Mouse (Mus musculus) kidney, postnatal 0 days (tissue): ENCODE measurements at regions not wholly inside any gene's neighbourhood (a gene's known extent, or its start where the extent isn't known, plus 50 kb on each side); places are given as distances from the start of the nearest gene placed in this dataset.

Source experiments
- ATAC-seq: fragments of 200-750 bp; cut with Nextera tagmentation; replicated peaks from 2 replicates; pipeline ENCODE4 v1.8.0; 2017; ENCODE audit warnings: low read depth, moderate number of reproducible peaks, moderate TSS enrichment, moderate library complexity; ENCODE audit not compliant: low FRiP score
- DNase-seq: peaks from one replicate; pipeline ENCODE4 v3.0.0-alpha.2; 2016; ENCODE audit warnings: low spot score
- H3K27ac ChIP-seq: fragments of 300-500 bp; sonication (generic); 2 replicates; pipeline ENCODE4 v1.5.1; 2014; ENCODE audit warnings: mild to moderate bottlenecking
- H3K27me3 ChIP-seq: fragments of 300-500 bp; sonication (generic); 2 replicates; pipeline ENCODE4 v1.6.1; 2014; ENCODE audit warnings: low read length, mixed read lengths; ENCODE audit not compliant: insufficient read depth
- H3K36me3 ChIP-seq: fragments of 300-500 bp; sonication (generic); 2 replicates; pipeline ENCODE4 v1.6.1; 2014; ENCODE audit warnings: low read length, mixed read lengths; ENCODE audit not compliant: insufficient read depth
- H3K4me1 ChIP-seq: fragments of 300-500 bp; sonication (generic); replicated peaks from 2 replicates; pipeline ENCODE4 v1.6.1; 2014; ENCODE audit warnings: antibody characterized with exemption, low read length, mixed read lengths; ENCODE audit not compliant: insufficient read depth
- H3K4me2 ChIP-seq: fragments of 300-500 bp; sonication (generic); 2 replicates; pipeline ENCODE4 v1.6.1; 2014; ENCODE audit warnings: mild to moderate bottlenecking, low read length, moderate library complexity, mixed read lengths
- H3K4me3 ChIP-seq: fragments of 300-500 bp; sonication (generic); replicated peaks from 2 replicates; pipeline ENCODE4 v1.5.1; 2014; ENCODE audit warnings: low read depth, low read length
- H3K9ac ChIP-seq: fragments of 300-500 bp; sonication (generic); 2 replicates; pipeline ENCODE4 v1.6.1; 2014; ENCODE audit warnings: low read depth, low read length
- H3K9me3 ChIP-seq: fragments of 300-500 bp; sonication (generic); replicated peaks from 2 replicates; pipeline ENCODE4 v1.6.1; 2016; ENCODE audit warnings: low read length, inconsistent platforms, mixed read lengths
- CTCF ChIP-seq: IDR thresholded peaks from 2 replicates; pipeline ENCODE4 v1.5.1; 2016; ENCODE audit warnings: antibody characterized with exemption, low read depth, mild to moderate bottlenecking, moderate library complexity
- WGBS: fragments of 180-500 bp; shearing (Covaris S2); extraction: QIAGEN DNeasy Blood & Tissue Kit; methylation state at CpG from one replicate; pipeline ENCODE4 v1.1.7; 2014; 5-methylcytosine and 5-hydroxymethylcytosine counted together

DNA sequence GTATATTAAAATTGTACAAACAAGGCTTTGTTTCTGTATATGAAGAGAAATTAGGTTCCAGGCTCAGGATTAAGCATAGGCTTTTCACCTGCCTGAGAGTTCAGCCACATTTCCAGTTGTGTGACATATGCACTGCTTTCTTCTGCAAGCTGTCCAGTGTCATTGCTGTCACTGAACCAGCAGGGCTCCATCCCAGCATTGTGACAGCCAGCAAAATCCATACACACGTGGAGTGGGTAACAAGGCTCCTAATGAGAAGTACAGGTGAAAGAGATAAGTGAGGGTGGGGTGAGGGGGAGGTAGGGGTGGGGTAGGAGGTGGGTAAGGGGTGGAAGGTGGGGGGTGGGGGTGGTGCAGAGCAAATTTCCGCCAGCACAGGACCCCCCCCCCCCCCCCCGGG, 144.1 kb downstream of the Cd24a start:
- peak overlapping the region; percentile 79 for H3K27ac ChIP-seq
- peaks cover 17% of the 10 kb centered on the region; the same call in 1 of the 2 replicates for H3K4me1 ChIP-seq
- peak overlapping the region; percentile 55; the same call in 1 of the 2 replicates for H3K4me2 ChIP-seq
- DNase-seq, result no peak
- no peak for ATAC-seq
- TF ChIP-seq CTCF, result no peak
- WGBS, result 0% methylated on average over 3 of the region's 3 CpGs
- H3K27me3 ChIP-seq, result no peaks in the 10 kb centered on the region
- H3K9me3 ChIP-seq, result no peaks in the 10 kb centered on the region
- no peaks in the 10 kb centered on the region for H3K36me3 ChIP-seq
- no peak overlapping the region for H3K4me3 ChIP-seq
- no peak overlapping the region for H3K9ac ChIP-seq

DNA sequence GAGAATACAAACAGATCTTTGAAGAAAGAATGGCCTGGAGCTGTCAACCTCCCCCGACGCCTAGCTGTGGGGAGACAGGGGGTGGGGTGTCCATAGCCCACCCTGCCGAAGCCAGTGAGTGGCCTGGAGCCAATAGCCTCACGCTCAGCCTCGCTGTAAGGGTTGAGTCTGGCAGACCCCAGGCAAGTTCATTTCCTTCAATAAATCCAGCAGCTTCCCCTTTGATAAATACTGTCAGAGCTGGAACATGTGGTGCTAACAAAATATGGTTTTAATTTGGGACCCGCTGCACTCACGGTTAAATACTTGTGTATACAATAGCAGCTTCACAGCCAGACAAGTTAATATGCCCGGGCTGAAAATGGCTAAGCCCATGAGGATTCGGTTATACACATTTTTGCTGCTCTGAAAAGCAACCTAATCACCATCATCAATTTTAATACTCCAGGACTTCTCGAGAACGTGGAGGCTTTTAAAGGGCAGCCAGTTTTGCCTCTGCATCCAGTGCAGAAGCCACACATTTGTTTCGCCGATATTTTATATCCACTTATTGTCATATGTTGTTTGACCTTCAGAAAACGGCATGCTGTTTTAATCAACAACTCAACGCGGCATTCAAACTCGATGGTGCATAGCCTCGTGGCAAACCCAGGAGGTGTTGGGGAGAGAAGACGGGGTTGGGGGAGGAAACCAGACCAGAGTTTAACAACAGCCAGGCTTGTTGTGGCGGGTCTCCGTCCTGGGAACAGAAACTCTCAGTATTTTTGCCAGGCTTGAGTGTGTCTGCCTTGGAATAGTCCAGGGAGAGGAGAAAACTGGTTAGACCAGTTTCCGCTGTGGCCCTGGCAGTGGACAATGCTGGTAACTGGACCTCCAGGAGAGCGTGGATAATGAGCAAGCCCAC, 144.9 kb downstream of the Cd24a start:
- peak; percentile 68 for DNase-seq
- H3K9me3 ChIP-seq, result no peaks in the 10 kb centered on the region
- peak; percentile 89 for ATAC-seq
- H3K36me3 ChIP-seq, result no peaks in the 10 kb centered on the region
- H3K27ac ChIP-seq, result peak overlapping the region; percentile 79
- H3K4me1 ChIP-seq, result peaks cover 17% of the 10 kb centered on the region; the same call in 1 of the 2 replicates
- TF ChIP-seq CTCF, result no peak
- peak overlapping the region; percentile 55 for H3K4me2 ChIP-seq
- H3K9ac ChIP-seq, result peak overlapping the region; percentile 45
- 4% methylated on average over 23 of the region's 23 CpGs for WGBS
- peak overlapping the region; percentile 25 for H3K4me3 ChIP-seq
- H3K27me3 ChIP-seq, result no peaks in the 10 kb centered on the region

DNA sequence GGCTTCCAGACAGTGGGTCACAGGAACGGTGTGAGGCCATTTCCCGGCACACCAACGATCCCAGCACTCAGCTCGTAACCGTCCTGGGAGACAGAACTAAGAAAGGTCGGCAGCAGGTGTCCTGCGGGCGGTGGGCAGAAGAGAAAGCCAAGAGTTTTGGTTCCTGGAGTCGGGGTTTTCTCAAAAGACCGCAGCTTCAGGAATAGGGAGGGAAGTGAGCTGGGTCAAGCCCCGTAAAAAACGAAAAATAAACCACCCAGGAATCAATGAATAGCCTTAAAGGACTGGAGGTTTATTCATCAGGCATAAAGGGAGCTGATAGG, 145.5 kb downstream of the Cd24a start:
- ATAC-seq (no peak; the same call in 1 of the 2 replicates), DNase-seq (no peak)
- no peaks in the 10 kb centered on the region for H3K27me3 ChIP-seq
- H3K36me3 ChIP-seq, result no peaks in the 10 kb centered on the region
- no peaks in the 10 kb centered on the region for H3K9me3 ChIP-seq
- H3K4me2 ChIP-seq, result peak overlapping the region; percentile 55
- under 1% methylated on average over 12 of the region's 12 CpGs for WGBS
- peak overlapping the region; percentile 45 for H3K9ac ChIP-seq
- peaks cover 17% of the 10 kb centered on the region; the same call in 1 of the 2 replicates for H3K4me1 ChIP-seq
- peak overlapping the region; percentile 25 for H3K4me3 ChIP-seq
- H3K27ac ChIP-seq, result peak overlapping the region; percentile 79
- no peak for TF ChIP-seq CTCF

DNA sequence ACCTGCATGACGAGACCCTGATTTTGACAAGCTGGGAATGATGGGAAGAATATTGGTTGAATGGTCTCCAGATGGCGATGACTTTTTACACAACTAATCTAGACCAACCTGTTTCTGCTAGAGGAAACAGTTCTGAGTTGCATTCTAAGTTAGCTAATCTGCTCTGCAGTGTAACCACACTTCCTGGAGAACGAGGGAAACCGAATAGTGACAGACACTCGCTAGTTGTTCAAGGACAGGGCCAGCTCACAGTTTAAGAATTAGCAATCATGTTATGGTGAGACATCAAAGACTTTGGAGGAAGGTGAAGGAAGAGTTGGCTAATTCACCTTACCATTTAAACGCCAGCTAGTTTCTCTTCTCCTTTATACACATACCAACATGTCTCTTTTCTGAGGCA, 149.7 kb downstream of the Cd24a start:
- Histone ChIP-seq H3K36me3 (no peaks in the 10 kb centered on the region), H3K27me3 (no peaks in the 10 kb centered on the region), H3K4me2 (no peak overlapping the region), H3K4me1 (peaks cover 5% of the 10 kb centered on the region; the same call in 1 of the 2 replicates), H3K9me3 (no peaks in the 10 kb centered on the region), H3K4me3 (no peak overlapping the region), H3K27ac (no peak overlapping the region), H3K9ac (no peak overlapping the region)
- no peak for TF ChIP-seq CTCF
- ATAC-seq (no peak), DNase-seq (no peak)
- WGBS, result 77% methylated on average over 6 of the region's 6 CpGs

DNA sequence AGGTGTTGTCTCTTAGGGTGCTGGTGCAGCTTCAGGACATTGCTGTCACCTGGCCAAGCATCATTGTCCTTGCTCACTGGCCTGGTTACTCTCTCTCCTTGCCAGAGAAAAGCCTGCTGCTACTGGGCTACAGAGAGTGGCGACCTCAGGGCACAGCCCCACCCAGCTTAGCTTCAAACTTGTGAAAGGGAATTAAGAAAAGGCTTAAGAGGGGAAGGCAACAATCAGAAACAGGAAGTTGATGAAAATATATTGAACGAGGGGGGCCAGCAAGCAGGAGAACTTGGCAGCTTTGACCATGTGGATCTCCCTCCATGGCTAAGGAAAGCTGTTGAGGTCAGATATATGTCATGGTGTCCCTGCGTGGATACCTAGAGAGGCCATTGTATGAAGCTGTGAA, 151.1 kb downstream of the Cd24a start:
- ATAC-seq (no peak), DNase-seq (no peak)
- H3K4me2 ChIP-seq, result no peak overlapping the region
- H3K4me1 ChIP-seq, result no peaks in the 10 kb centered on the region
- H3K27me3 ChIP-seq, result no peaks in the 10 kb centered on the region
- no peak overlapping the region for H3K4me3 ChIP-seq
- H3K27ac ChIP-seq, result no peak overlapping the region
- no peak overlapping the region for H3K9ac ChIP-seq
- H3K36me3 ChIP-seq, result no peaks in the 10 kb centered on the region
- no peak for TF ChIP-seq CTCF
- 59% methylated on average over 3 of the region's 3 CpGs for WGBS
- no peaks in the 10 kb centered on the region for H3K9me3 ChIP-seq

DNA sequence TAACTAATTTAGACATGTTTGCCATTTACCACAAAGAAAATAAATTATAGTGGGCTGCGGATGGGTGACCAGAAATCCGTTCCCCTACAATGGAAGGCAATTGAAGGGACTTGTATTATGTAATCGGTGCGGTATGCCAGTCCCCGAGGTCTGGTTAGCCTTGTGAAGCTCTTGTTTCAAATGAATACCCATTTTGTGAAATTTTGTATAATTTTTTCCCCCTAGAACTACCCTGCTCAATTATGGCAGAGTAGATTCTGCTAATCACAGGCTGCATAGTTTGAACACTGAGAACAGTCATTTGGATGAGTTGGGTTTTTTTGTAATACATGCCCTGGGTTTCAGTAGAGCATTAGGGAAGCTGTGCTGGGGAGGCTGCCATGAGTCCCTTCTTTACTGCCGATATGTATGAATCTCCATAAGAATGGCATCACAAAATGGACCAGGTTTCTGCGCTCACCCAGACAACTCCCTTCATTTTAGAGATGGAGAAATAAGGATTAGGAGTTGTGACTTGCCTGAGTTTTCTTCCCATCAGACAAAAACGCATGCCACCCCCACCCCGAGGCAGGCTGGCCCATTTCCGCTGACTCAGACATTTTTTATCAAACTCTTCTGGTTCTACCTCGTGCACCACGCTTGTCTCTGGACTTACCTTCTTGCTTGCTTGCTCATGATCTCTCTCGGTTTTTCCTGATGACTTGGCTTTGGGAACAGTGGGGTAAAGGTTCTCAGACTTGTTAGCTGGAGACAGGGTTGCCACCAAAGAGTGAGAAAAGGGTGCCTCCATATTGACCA, 155.7 kb downstream of the Cd24a start:
- no peak for ATAC-seq
- 81% methylated on average over 13 of the region's 13 CpGs for WGBS
- H3K36me3 ChIP-seq, result no peaks in the 10 kb centered on the region

More for the DNA sequence above, 155.7 kb downstream of the Cd24a start:
- H3K4me2 ChIP-seq, result no peak overlapping the region
- DNase-seq, result no peak
- no peaks in the 10 kb centered on the region for H3K27me3 ChIP-seq
- TF ChIP-seq CTCF, result no peak
- no peak overlapping the region for H3K9ac ChIP-seq
- no peaks in the 10 kb centered on the region for H3K9me3 ChIP-seq
- no peak overlapping the region for H3K4me3 ChIP-seq
- H3K27ac ChIP-seq, result no peak overlapping the region
- 0 out of 2 replicates have a peak, but pooled peaks cover 4% of the 10 kb centered on the region for H3K4me1 ChIP-seq
